Mouse (Mus musculus): ENCODE measurements around the gene Mgme1. TPM values are rescaled to one million over a fixed set of nuclear protein-coding genes. Genes with fewer than 3 reads are reported as not detected.

Mgme1 gene
- polyA plus RNA-seq, 1 experiment from 2014 or later = 8.4 TPM

GRCm38 (mm10) chr2:144248613-144249376 is 21.7 kb upstream of the Mgme1 start:
- Histone ChIP-seq H3K4me2 (replicated peaks; ENCODE audit: low read depth) (no peak overlapping the region), H3K27me3 (ENCODE audit: control insufficient read depth, insufficient read depth, low read length) (no peaks in the 10 kb centered on the region), H3K4me3 (ENCODE audit: low read depth, low read length) (no peak overlapping the region), H3K9ac (ENCODE audit: low read length) (no peak overlapping the region), H3K36me3 (ENCODE audit: control insufficient read depth, insufficient read depth, low read length) (peaks cover 14% of the 10 kb centered on the region; the same call in 1 of the 2 replicates), H3K27ac (replicated peaks) (no peak overlapping the region), H3K4me1 (replicated peaks; ENCODE audit: control insufficient read depth, insufficient read depth) (no peaks in the 10 kb centered on the region), H3K9me3 (ENCODE audit: control insufficient read depth, low read length) (no peaks in the 10 kb centered on the region)
- no peak for ATAC-seq (ENCODE audit: low FRiP score, low TSS enrichment)
- no peak for DNase-seq (ENCODE audit: low spot score)
- no peak for TF ChIP-seq CTCF (IDR thresholded peaks at IDR 0.05; ENCODE audit: low read depth)
- no peak for TF ChIP-seq EP300 (optimal IDR thresholded peaks at IDR 0.05)
- WGBS = 43% methylated on average over 4 of the region's 4 CpGs

- Histone ChIP-seq H3K4me1 (replicated peaks; ENCODE audit: control insufficient read depth, insufficient read depth) (no peaks in the 10 kb centered on the region), H3K27ac (replicated peaks) (no peak overlapping the region), H3K4me2 (replicated peaks; ENCODE audit: low read depth) (no peak overlapping the region), H3K9me3 (ENCODE audit: control insufficient read depth, low read length) (no peaks in the 10 kb centered on the region), H3K36me3 (ENCODE audit: control insufficient read depth, insufficient read depth, low read length) (peaks cover 20% of the 10 kb centered on the region), H3K4me3 (ENCODE audit: low read depth, low read length) (no peak overlapping the region), H3K9ac (ENCODE audit: low read length) (no peak overlapping the region), H3K27me3 (ENCODE audit: control insufficient read depth, insufficient read depth, low read length) (no peaks in the 10 kb centered on the region)
- ATAC-seq (ENCODE audit: low FRiP score, low TSS enrichment) = no peak
- no peak for TF ChIP-seq EP300 (optimal IDR thresholded peaks at IDR 0.05)
- TF ChIP-seq CTCF (IDR thresholded peaks at IDR 0.05; ENCODE audit: low read depth) = no peak
- no peak for DNase-seq (ENCODE audit: low spot score)
Measured at GRCm38 (mm10) chr2:144250111-144250510, 20.4 kb upstream of the Mgme1 start.

GRCm38 (mm10) chr2:144262837-144263236 is 7.6 kb upstream of the Mgme1 start:
- Histone ChIP-seq H3K4me3 (ENCODE audit: low read depth, low read length) (no peak overlapping the region), H3K27me3 (ENCODE audit: control insufficient read depth, insufficient read depth, low read length) (no peaks in the 10 kb centered on the region), H3K9me3 (ENCODE audit: control insufficient read depth, low read length) (no peaks in the 10 kb centered on the region), H3K4me1 (replicated peaks; ENCODE audit: control insufficient read depth, insufficient read depth) (no peaks in the 10 kb centered on the region), H3K36me3 (ENCODE audit: control insufficient read depth, insufficient read depth, low read length) (peaks cover 8% of the 10 kb centered on the region), H3K27ac (replicated peaks) (no peak overlapping the region), H3K4me2 (replicated peaks; ENCODE audit: low read depth) (no peak overlapping the region), H3K9ac (ENCODE audit: low read length) (no peak overlapping the region)
- DNase-seq (ENCODE audit: low spot score) (no peak), ATAC-seq (ENCODE audit: low FRiP score, low TSS enrichment) (no peak)
- no peak for TF ChIP-seq CTCF (IDR thresholded peaks at IDR 0.05; ENCODE audit: low read depth)
- no peak for TF ChIP-seq EP300 (optimal IDR thresholded peaks at IDR 0.05)
- 92% methylated on average over 2 of the region's 2 CpGs for WGBS

- Histone ChIP-seq H3K36me3 (ENCODE audit: control insufficient read depth, insufficient read depth, low read length) (0 out of 2 replicates have a peak, but pooled peaks cover 2% of the 10 kb centered on the region), H3K9me3 (ENCODE audit: control insufficient read depth, low read length) (no peaks in the 10 kb centered on the region), H3K4me3 (ENCODE audit: low read depth, low read length) (no peak overlapping the region), H3K9ac (ENCODE audit: low read length) (no peak overlapping the region), H3K4me1 (replicated peaks; ENCODE audit: control insufficient read depth, insufficient read depth) (peaks cover 4% of the 10 kb centered on the region; the same call in 1 of the 2 replicates), H3K4me2 (replicated peaks; ENCODE audit: low read depth) (no peak overlapping the region), H3K27me3 (ENCODE audit: control insufficient read depth, insufficient read depth, low read length) (no peaks in the 10 kb centered on the region), H3K27ac (replicated peaks) (no peak overlapping the region)
- DNase-seq (ENCODE audit: low spot score) = no peak
- ATAC-seq (ENCODE audit: low FRiP score, low TSS enrichment) = no peak
- WGBS = 57% methylated on average over 5 of the region's 5 CpGs
- no peak for TF ChIP-seq CTCF (IDR thresholded peaks at IDR 0.05; ENCODE audit: low read depth)
- no peak for TF ChIP-seq EP300 (optimal IDR thresholded peaks at IDR 0.05)
Measured at GRCm38 (mm10) chr2:144264398-144265119, 5.9 kb upstream of the Mgme1 start.

GRCm38 (mm10) chr2:144265120-144265488 is 5.4 kb upstream of the Mgme1 start:
- DNase-seq (ENCODE audit: low spot score) (no peak), ATAC-seq (ENCODE audit: low FRiP score, low TSS enrichment) (no peak)
- TF ChIP-seq EP300 (optimal IDR thresholded peaks at IDR 0.05) = no peak
- H3K4me1 ChIP-seq (replicated peaks; ENCODE audit: control insufficient read depth, insufficient read depth) = peaks cover 4% of the 10 kb centered on the region; the same call in 1 of the 2 replicates
- WGBS = 56% methylated on average over 3 of the region's 3 CpGs
- 0 out of 2 replicates have a peak, but pooled peaks cover 2% of the 10 kb centered on the region for H3K36me3 ChIP-seq (ENCODE audit: control insufficient read depth, insufficient read depth, low read length)
- H3K4me2 ChIP-seq (replicated peaks; ENCODE audit: low read depth) = no peak overlapping the region
- no peaks in the 10 kb centered on the region for H3K9me3 ChIP-seq (ENCODE audit: control insufficient read depth, low read length)
- H3K9ac ChIP-seq (ENCODE audit: low read length) = no peak overlapping the region
- H3K27me3 ChIP-seq (ENCODE audit: control insufficient read depth, insufficient read depth, low read length) = no peaks in the 10 kb centered on the region
- no peak overlapping the region for H3K4me3 ChIP-seq (ENCODE audit: low read depth, low read length)
- H3K27ac ChIP-seq (replicated peaks) = no peak overlapping the region
